Mouse (Mus musculus): ENCODE measurements at regions not wholly inside any gene's neighbourhood (a gene's known extent, or its start where the extent isn't known, plus 50 kb on each side); places are given as distances from the start of the nearest gene placed in this dataset.

DNA sequence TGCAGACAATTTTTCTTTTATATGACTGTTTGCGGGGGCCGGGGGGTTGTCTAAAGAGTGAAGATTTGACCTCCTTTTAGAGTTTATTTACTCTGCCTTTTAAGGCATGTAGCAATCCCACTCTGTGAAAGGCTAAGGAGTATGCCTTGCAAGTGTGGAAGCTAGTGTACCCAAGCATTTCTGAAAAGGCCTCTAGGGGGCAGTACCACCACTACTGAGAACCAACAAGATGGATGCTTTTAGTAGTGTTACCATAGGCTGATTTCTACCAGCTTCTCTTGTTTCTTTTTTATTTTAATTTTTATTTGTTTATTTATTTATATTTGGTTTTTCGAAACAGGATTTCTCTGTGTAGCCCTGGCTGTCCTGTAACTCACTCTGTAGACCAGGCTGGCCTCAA lies 110.9 kb upstream of the Hmga2 start:
- WGBS: 92% methylated on average over 3 of the region's 3 CpGs
- no peaks in the 10 kb centered on the region for H3K27me3 ChIP-seq
- ATAC-seq (ENCODE audit: insufficient number of reproducible peaks, insufficient read depth, low FRiP score, low TSS enrichment, low read depth): no peak
- H3K9ac ChIP-seq (replicated peaks): no peak overlapping the region
- no peak overlapping the region for H3K4me2 ChIP-seq
- no peak overlapping the region for H3K4me3 ChIP-seq (replicated peaks)
- no peaks in the 10 kb centered on the region for H3K9me3 ChIP-seq
- peaks cover 15% of the 10 kb centered on the region for H3K4me1 ChIP-seq (replicated peaks)
- no peaks in the 10 kb centered on the region for H3K36me3 ChIP-seq
- peak overlapping the region; percentile 82 for H3K27ac ChIP-seq

DNA sequence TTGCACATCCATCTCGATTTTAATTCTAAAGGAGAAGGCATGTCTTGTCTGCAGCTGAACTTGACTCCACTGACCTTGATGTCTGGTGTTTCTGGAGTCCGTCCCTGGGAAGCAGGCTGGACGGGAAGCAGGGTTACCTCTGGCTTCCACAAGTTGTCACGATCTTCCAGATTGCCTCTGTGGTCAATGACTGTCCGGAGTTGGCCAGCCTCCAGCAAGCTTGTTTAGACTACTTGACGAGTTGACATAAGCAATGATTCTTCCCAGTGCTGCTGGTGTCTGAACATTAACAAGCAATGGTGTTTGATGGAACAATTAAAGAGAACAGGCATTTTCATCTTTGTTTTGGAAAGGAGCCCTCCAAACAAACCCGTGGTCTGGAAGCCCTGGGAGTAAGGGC lies 106.2 kb upstream of the Hmga2 start:
- no peak for ATAC-seq (ENCODE audit: insufficient number of reproducible peaks, insufficient read depth, low FRiP score, low TSS enrichment, low read depth)
- 31% methylated on average over 7 of the region's 7 CpGs for WGBS
- H3K27ac ChIP-seq: no peak overlapping the region

DNA sequence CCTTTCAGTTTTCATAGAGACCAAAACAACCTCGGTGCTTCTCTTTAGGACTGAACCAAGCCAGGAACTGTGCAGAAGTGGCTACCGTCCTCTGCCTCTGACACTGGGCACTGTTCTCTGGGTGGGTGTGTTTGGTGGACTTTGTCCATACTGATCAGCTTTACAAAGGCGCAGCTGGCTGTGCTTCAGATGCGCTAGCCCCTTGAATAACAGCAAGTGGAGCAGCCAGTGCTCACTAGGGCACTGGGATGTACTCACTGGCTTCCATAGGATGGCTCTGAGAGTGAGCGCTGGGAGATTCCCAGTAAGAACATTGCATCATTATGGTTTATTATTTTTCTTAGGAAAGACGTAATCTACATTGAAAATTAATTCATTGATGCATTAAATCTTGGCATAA lies 105.3 kb upstream of the Hmga2 start:
- WGBS: 93% methylated on average over 6 of the region's 6 CpGs
- no peak overlapping the region for H3K9ac ChIP-seq (replicated peaks)
- no peaks in the 10 kb centered on the region for H3K9me3 ChIP-seq
- H3K27me3 ChIP-seq: no peaks in the 10 kb centered on the region
- no peak overlapping the region for H3K27ac ChIP-seq
- no peak for ATAC-seq (ENCODE audit: insufficient number of reproducible peaks, insufficient read depth, low FRiP score, low TSS enrichment, low read depth)
- H3K4me1 ChIP-seq (replicated peaks): peaks cover 20% of the 10 kb centered on the region
- no peaks in the 10 kb centered on the region for H3K36me3 ChIP-seq
- no peak overlapping the region for H3K4me3 ChIP-seq (replicated peaks)
- no peak overlapping the region for H3K4me2 ChIP-seq

More for the DNA sequence above, 106.2 kb upstream of the Hmga2 start:
- peaks cover 13% of the 10 kb centered on the region for H3K4me1 ChIP-seq (replicated peaks)
- no peaks in the 10 kb centered on the region for H3K36me3 ChIP-seq
- no peak overlapping the region for H3K4me2 ChIP-seq
- H3K9ac ChIP-seq (replicated peaks): no peak overlapping the region
- H3K27me3 ChIP-seq: no peaks in the 10 kb centered on the region
- no peaks in the 10 kb centered on the region for H3K9me3 ChIP-seq
- H3K4me3 ChIP-seq (replicated peaks): no peak overlapping the region

DNA sequence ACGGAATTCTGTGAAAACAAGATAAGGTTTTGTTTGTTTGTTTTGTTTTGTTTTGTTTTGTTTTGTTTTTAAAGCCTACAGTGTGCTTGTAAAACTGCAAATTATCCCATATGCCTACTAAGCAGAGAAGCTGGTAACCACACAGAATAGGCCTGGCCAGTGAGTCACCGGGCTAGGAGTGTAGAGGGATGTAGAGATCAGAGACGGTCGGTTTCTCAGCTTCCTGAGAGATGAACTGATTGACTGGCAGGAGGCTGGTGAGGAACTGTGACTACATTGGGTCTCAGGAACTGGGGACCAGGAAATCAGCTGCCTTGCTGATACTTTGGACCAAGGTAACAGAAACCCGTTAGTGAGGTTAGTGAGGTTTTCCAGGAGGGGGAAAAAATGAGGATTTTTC lies 100.6 kb upstream of the Hmga2 start:
- Histone ChIP-seq H3K4me2 (no peak overlapping the region), H3K27me3 (no peaks in the 10 kb centered on the region), H3K9ac (replicated peaks) (no peak overlapping the region), H3K36me3 (no peaks in the 10 kb centered on the region), H3K4me3 (replicated peaks) (no peak overlapping the region), H3K9me3 (no peaks in the 10 kb centered on the region), H3K27ac (peak overlapping the region; percentile 60), H3K4me1 (replicated peaks) (peaks cover 32% of the 10 kb centered on the region)
- ATAC-seq (ENCODE audit: insufficient number of reproducible peaks, insufficient read depth, low FRiP score, low TSS enrichment, low read depth): no peak
- 34% methylated on average over 5 of the region's 5 CpGs for WGBS

DNA sequence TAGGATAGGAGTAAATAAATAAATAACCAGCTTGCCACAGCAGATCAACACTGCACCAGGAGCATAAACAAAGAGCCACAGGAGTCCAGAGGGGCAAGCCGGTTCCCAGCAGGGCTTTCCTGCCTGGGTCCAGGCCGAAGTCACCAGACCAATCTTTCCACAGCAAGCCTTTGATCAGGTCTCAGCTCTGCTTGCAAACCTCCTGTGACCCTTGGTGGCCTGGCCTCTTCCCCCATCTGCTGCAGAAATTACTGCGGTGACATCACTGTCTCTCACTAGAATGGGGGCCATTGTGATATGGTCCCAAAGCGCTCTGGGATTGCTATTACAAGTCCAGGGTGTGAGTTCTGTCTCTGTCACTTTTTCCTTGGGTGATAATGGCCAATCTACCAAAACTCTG lies 99.9 kb upstream of the Hmga2 start:
- peaks cover 38% of the 10 kb centered on the region for H3K4me1 ChIP-seq (replicated peaks)
- no peaks in the 10 kb centered on the region for H3K9me3 ChIP-seq
- H3K27ac ChIP-seq: no peak overlapping the region
- ATAC-seq (ENCODE audit: insufficient number of reproducible peaks, insufficient read depth, low FRiP score, low TSS enrichment, low read depth): no peak
- no peaks in the 10 kb centered on the region for H3K36me3 ChIP-seq
- H3K4me2 ChIP-seq: no peak overlapping the region
- no peak overlapping the region for H3K9ac ChIP-seq (replicated peaks)
- H3K27me3 ChIP-seq: no peaks in the 10 kb centered on the region
- H3K4me3 ChIP-seq (replicated peaks): no peak overlapping the region
- WGBS: 18% methylated on average over 4 of the region's 4 CpGs

DNA sequence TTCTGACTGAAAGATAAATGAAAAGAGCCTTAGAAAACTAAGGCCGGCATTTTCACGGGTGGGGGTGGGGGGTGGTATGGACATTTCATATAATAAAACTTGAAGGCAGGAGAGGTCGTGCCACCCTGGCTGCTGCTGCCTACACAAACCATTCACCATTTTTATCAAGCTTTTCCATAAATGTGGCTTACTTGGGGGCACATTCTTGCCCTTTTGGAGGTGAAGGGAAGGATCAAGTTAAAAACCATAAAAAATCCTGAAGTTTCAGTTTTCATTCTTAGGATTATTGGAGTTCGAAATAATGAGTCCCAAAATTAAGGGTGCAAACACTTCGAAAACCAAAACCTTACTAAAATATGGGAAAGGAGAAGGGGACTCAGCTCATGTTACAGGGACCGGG lies 95.1 kb upstream of the Hmga2 start:
- ATAC-seq (ENCODE audit: insufficient number of reproducible peaks, insufficient read depth, low FRiP score, low TSS enrichment, low read depth): 0 out of 2 replicates have a peak, but pooled peaks have one; percentile 53
- H3K4me2 ChIP-seq: peak overlapping the region; percentile 37
- peak overlapping the region; percentile 64; the same call in 1 of the 2 replicates for H3K27ac ChIP-seq

DNA sequence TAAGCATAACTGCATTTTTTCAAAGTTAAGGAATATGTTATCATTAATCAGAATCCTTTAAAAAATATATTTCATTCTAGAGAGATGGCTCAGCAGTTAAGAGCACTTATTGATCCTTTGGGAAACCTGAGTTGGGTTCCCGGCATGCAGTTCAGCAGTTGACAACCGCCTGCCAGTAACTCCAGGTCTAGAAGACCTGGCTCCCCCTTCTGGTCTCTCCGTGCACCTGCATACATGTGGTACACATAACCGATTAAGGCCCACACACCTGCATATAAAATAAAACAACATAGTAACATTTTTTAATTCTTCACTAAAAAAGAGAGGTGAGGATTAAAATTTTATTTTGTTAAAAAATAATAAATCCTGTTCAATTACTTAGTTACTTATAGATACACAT lies 89.7 kb upstream of the Hmga2 start:
- Histone ChIP-seq H3K9me3 (no peaks in the 10 kb centered on the region), H3K4me1 (replicated peaks) (peaks cover 17% of the 10 kb centered on the region), H3K4me2 (no peak overlapping the region), H3K36me3 (no peaks in the 10 kb centered on the region), H3K27me3 (0 out of 2 replicates have a peak, but pooled peaks cover 5% of the 10 kb centered on the region), H3K27ac (no peak overlapping the region), H3K9ac (replicated peaks) (no peak overlapping the region), H3K4me3 (replicated peaks) (no peak overlapping the region)
- WGBS: 92% methylated on average over 4 of the region's 4 CpGs
- ATAC-seq (ENCODE audit: insufficient number of reproducible peaks, insufficient read depth, low FRiP score, low TSS enrichment, low read depth): no peak

More for the DNA sequence above, 95.1 kb upstream of the Hmga2 start:
- no peak overlapping the region for H3K4me3 ChIP-seq (replicated peaks)
- H3K9ac ChIP-seq (replicated peaks): no peak overlapping the region
- 4% methylated on average over 6 of the region's 6 CpGs for WGBS
- H3K36me3 ChIP-seq: no peaks in the 10 kb centered on the region
- H3K9me3 ChIP-seq: no peaks in the 10 kb centered on the region
- no peaks in the 10 kb centered on the region for H3K27me3 ChIP-seq
- H3K4me1 ChIP-seq (replicated peaks): peaks cover 25% of the 10 kb centered on the region

DNA sequence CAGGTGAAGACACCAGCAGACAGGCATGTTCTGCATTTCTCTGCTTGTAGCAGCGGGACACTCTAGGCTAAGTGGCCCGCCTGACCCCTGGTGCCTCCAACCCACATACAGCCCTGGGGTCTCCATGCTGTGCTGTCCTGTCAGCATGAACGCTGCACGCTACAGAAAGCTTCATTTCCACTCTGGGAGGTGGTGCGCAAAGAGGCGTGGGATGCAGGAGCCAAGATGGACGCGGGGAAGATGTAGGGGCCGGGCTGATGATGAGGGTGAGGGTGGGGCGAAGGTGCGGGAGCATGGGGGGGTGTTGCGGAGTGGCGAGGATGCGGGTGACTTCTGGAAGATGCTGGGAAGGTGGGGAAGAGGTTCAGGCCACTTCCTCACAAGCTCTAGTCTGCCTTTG lies 88.6 kb upstream of the Hmga2 start:
- H3K36me3 ChIP-seq: no peaks in the 10 kb centered on the region
- H3K4me3 ChIP-seq (replicated peaks): no peak overlapping the region
- H3K27me3 ChIP-seq: 0 out of 2 replicates have a peak, but pooled peaks cover 5% of the 10 kb centered on the region
- WGBS: 20% methylated on average over 14 of the region's 14 CpGs
- no peaks in the 10 kb centered on the region for H3K9me3 ChIP-seq
- peaks cover 16% of the 10 kb centered on the region for H3K4me1 ChIP-seq (replicated peaks)
- H3K4me2 ChIP-seq: peak overlapping the region; percentile 46
- H3K9ac ChIP-seq (replicated peaks): no peak overlapping the region
- no peak overlapping the region for H3K27ac ChIP-seq
- ATAC-seq (ENCODE audit: insufficient number of reproducible peaks, insufficient read depth, low FRiP score, low TSS enrichment, low read depth): no peak

DNA sequence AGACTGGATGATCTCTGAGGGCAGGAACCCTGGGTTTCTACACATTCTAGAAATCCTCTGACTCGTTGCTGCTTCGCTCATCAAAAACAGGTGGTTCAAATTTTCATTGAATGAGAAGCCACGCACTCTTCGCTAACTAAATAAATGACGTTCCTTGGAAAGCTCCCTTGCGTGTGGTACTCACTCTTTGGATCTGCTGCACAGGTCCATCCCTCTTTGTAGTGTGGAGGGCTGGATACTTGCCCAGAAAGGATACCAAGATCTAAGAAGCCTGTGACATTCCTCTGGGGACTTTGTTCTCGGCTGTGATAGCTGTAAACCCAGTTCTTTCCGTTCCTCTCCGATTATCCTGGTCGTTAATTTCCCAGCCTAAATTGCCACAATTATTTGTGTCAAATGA lies 87.7 kb upstream of the Hmga2 start:
- no peak overlapping the region for H3K4me3 ChIP-seq (replicated peaks)
- H3K9ac ChIP-seq (replicated peaks): no peak overlapping the region
- 0 out of 2 replicates have a peak overlapping the region, but pooled peaks have one; percentile 18 for H3K4me2 ChIP-seq
- no peaks in the 10 kb centered on the region for H3K9me3 ChIP-seq
- H3K36me3 ChIP-seq: no peaks in the 10 kb centered on the region
- H3K27ac ChIP-seq: no peak overlapping the region
- WGBS: 5% methylated on average over 10 of the region's 10 CpGs
- ATAC-seq (ENCODE audit: insufficient number of reproducible peaks, insufficient read depth, low FRiP score, low TSS enrichment, low read depth): no peak
- H3K27me3 ChIP-seq: 0 out of 2 replicates have a peak, but pooled peaks cover 5% of the 10 kb centered on the region
- H3K4me1 ChIP-seq (replicated peaks): peaks cover 16% of the 10 kb centered on the region

DNA sequence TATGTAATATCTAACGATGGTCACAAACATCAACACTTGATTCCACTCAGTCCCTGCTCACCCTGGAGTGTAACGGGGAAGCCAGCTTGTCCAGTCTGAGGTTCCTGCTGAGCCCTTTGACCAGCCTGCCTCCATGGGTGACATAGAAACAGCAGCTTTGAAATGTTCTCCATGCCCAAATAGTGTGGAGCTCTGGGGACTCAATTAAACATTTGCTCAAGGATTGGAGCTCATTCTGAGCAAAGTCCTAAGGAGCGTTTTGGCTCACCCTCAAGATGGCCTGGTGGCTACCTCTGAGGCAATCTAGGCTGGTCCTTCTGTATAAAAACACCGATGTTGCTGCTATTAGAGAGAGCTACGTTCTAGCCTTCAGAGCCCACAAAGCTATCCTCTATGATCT lies 85.6 kb upstream of the Hmga2 start:
- Histone ChIP-seq H3K27ac (no peak overlapping the region), H3K4me2 (no peak overlapping the region), H3K9ac (replicated peaks) (no peak overlapping the region), H3K27me3 (0 out of 2 replicates have a peak, but pooled peaks cover 5% of the 10 kb centered on the region), H3K4me1 (replicated peaks) (peaks cover 25% of the 10 kb centered on the region), H3K4me3 (replicated peaks) (no peak overlapping the region), H3K9me3 (no peaks in the 10 kb centered on the region), H3K36me3 (no peaks in the 10 kb centered on the region)
- WGBS: 94% methylated on average over 5 of the region's 5 CpGs
- ATAC-seq (ENCODE audit: insufficient number of reproducible peaks, insufficient read depth, low FRiP score, low TSS enrichment, low read depth): no peak

DNA sequence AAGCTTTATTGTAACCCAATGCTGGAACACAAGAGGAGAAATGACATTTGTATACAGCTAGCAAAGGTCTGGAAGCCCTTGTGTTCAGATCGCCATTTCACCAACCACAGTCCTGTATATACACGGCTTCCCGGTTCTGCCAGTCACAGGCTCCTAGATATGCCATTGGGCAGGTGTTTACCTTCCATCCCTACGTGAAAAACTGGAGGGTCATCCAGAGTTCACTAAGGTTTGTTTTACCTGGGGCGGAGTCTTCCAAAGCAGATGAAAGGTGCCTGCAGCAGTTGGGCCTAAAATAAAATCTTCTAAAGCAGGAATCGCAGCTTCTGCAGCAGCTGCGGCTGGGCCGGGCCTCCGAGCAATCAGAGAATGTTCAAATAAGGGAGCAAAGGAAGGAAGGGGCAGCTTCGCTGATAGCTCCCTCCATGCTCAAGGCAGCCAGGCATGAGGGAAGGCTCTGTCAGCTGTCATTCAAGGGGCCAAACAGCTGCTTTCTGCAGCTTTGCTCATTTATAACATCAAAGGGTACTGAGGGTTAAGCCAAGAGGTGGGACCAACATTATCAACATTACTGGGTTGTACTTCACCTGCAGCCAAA lies 81.7 kb upstream of the Hmga2 start:
- Histone ChIP-seq H3K27me3 (no peaks in the 10 kb centered on the region), H3K9me3 (no peaks in the 10 kb centered on the region), H3K4me3 (replicated peaks) (no peak overlapping the region), H3K9ac (replicated peaks) (no peak overlapping the region), H3K4me1 (replicated peaks) (peaks cover 15% of the 10 kb centered on the region), H3K4me2 (no peak overlapping the region), H3K36me3 (no peaks in the 10 kb centered on the region), H3K27ac (no peak overlapping the region)
- ATAC-seq (ENCODE audit: insufficient number of reproducible peaks, insufficient read depth, low FRiP score, low TSS enrichment, low read depth): no peak
- 48% methylated on average over 10 of the region's 10 CpGs for WGBS

DNA sequence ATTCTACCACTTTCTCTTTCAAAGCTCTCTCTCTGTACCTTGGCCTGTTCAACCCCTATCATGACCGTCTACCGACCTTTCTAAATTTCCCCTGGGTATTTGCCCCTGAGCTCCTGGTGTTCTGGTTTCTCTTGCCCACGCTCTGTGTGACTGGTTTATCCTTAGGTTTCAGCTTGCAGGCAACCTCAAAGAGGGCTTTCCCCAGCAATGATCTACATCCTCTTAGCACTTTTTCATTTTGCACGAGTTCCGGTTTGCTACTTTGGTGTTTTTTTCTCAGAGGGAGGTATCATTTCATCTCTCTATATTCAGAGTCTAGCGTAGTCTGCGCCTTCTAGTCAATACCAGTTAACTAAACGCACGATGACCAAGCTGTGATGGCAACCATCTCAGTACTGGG lies 79.8 kb upstream of the Hmga2 start:
- no peak overlapping the region for H3K4me3 ChIP-seq (replicated peaks)
- no peaks in the 10 kb centered on the region for H3K36me3 ChIP-seq
- no peak overlapping the region for H3K4me2 ChIP-seq
- 79% methylated on average over 9 of the region's 9 CpGs for WGBS
- H3K4me1 ChIP-seq (replicated peaks): peaks cover 19% of the 10 kb centered on the region
- no peak overlapping the region for H3K27ac ChIP-seq
- no peak for ATAC-seq (ENCODE audit: insufficient number of reproducible peaks, insufficient read depth, low FRiP score, low TSS enrichment, low read depth)
- no peaks in the 10 kb centered on the region for H3K27me3 ChIP-seq
- H3K9me3 ChIP-seq: no peaks in the 10 kb centered on the region
- H3K9ac ChIP-seq (replicated peaks): no peak overlapping the region

All from limb, embryonic 12.5 days (tissue).